Mouse (Mus musculus): ENCODE data around the gene Schip1.

The Schip1 gene

GRCm38 (mm10) chr3:68616363-68616762 is 551.8 kb downstream of the Schip1 start:
- no peak for DNase-seq (ENCODE audit: low spot score)

- DNase-seq (ENCODE audit: low spot score), result no peak
Observed at GRCm38 (mm10) chr3:68617708-68618107, 553.1 kb downstream of the Schip1 start.

GRCm38 (mm10) chr3:68619097-68619496 is 554.5 kb downstream of the Schip1 start:
- no peak for DNase-seq (ENCODE audit: low spot score)

- DNase-seq (ENCODE audit: low spot score), result no peak
Observed at GRCm38 (mm10) chr3:68621971-68622370, 557.4 kb downstream of the Schip1 start.

GRCm38 (mm10) chr3:68623036-68623435 is 558.4 kb downstream of the Schip1 start:
- DNase-seq (ENCODE audit: low spot score), result no peak

GRCm38 (mm10) chr3:68624471-68624870 is 559.9 kb downstream of the Schip1 start:
- DNase-seq (ENCODE audit: low spot score), result no peak

GRCm38 (mm10) chr3:68630261-68630660 is 565.7 kb downstream of the Schip1 start:
- DNase-seq (ENCODE audit: low spot score), result no peak

GRCm38 (mm10) chr3:68630821-68631220 is 566.2 kb downstream of the Schip1 start:
- no peak for DNase-seq (ENCODE audit: low spot score)

- no peak for DNase-seq (ENCODE audit: low spot score)
Observed at GRCm38 (mm10) chr3:68632714-68633113, 568.1 kb downstream of the Schip1 start.

- DNase-seq (ENCODE audit: low spot score), result no peak
Observed at GRCm38 (mm10) chr3:68633577-68633976, 569.0 kb downstream of the Schip1 start.

GRCm38 (mm10) chr3:68637960-68638359 is 573.4 kb downstream of the Schip1 start:
- no peak for DNase-seq (ENCODE audit: low spot score)

- no peak for DNase-seq (ENCODE audit: low spot score)
Observed at GRCm38 (mm10) chr3:68638703-68639102, 574.1 kb downstream of the Schip1 start.

GRCm38 (mm10) chr3:68642935-68643334 is 578.3 kb downstream of the Schip1 start:
- no peak for DNase-seq (ENCODE audit: low spot score)

GRCm38 (mm10) chr3:68646387-68647130 is 582.0 kb downstream of the Schip1 start:
- DNase-seq (ENCODE audit: low spot score), result no peak

GRCm38 (mm10) chr3:68647282-68647681 is 582.7 kb downstream of the Schip1 start:
- no peak for DNase-seq (ENCODE audit: low spot score)

- no peak for DNase-seq (ENCODE audit: low spot score)
Observed at GRCm38 (mm10) chr3:68650251-68650650, 585.6 kb downstream of the Schip1 start.

GRCm38 (mm10) chr3:68656607-68657352 is 592.2 kb downstream of the Schip1 start:
- no peak for DNase-seq (ENCODE audit: low spot score)

GRCm38 (mm10) chr3:68657589-68658245 is 593.1 kb downstream of the Schip1 start:
- DNase-seq (ENCODE audit: low spot score), result no peak

- no peak for DNase-seq (ENCODE audit: low spot score)
Observed at GRCm38 (mm10) chr3:68659996-68660395, 595.4 kb downstream of the Schip1 start.

GRCm38 (mm10) chr3:68660538-68660937 is 595.9 kb downstream of the Schip1 start:
- DNase-seq (ENCODE audit: low spot score), result no peak

- no peak for DNase-seq (ENCODE audit: low spot score)
Observed at GRCm38 (mm10) chr3:68662386-68662785, 597.8 kb downstream of the Schip1 start.

- no peak for DNase-seq (ENCODE audit: low spot score)
Observed at GRCm38 (mm10) chr3:68664337-68664736, 599.7 kb downstream of the Schip1 start.

- DNase-seq (ENCODE audit: low spot score), result no peak
Observed at GRCm38 (mm10) chr3:68666377-68666776, 601.8 kb downstream of the Schip1 start.
